Mouse (Mus musculus) hindbrain, embryonic 11.5 days (tissue): ENCODE measurements around the gene Shb. TPM values are rescaled to one million over a fixed set of nuclear protein-coding genes. Genes with fewer than 3 reads are reported as not detected.
A peak's percentile ranks its signal among the peaks of the same experiment; 100 is the strongest.

ENCODE experiments used
- ATAC-seq: fragments of 200-750 bp; cut with Nextera tagmentation; 2 replicates; pipeline ENCODE4 v1.8.0; 2017; ENCODE audit warnings: mild to moderate bottlenecking, moderate TSS enrichment, moderate library complexity; ENCODE audit not compliant: low FRiP score
- DNase-seq: peaks from one replicate; pipeline ENCODE4 v3.0.0-alpha.2; 2015; ENCODE audit warnings: low spot score
- H3K27ac ChIP-seq: fragments of 300-500 bp; sonication (generic); 2 replicates; pipeline ENCODE4 v1.5.1; 2014; ENCODE audit warnings: mild to moderate bottlenecking, low read depth, low read length
- H3K27me3 ChIP-seq: fragments of 300-500 bp; sonication (generic); 2 replicates; pipeline ENCODE4 v1.6.1; 2014; ENCODE audit warnings: mild to moderate bottlenecking, low read length, moderate library complexity, mixed read lengths; ENCODE audit not compliant: control insufficient read depth, insufficient read depth
- H3K36me3 ChIP-seq: fragments of 300-500 bp; sonication (generic); 2 replicates; pipeline ENCODE4 v1.6.1; 2014; ENCODE audit warnings: mild to moderate bottlenecking, low read length, moderate library complexity, mixed read lengths; ENCODE audit not compliant: control insufficient read depth, insufficient read depth
- H3K4me1 ChIP-seq: fragments of 300-500 bp; sonication (generic); replicated peaks from 2 replicates; pipeline ENCODE4 v1.6.1; 2014; ENCODE audit warnings: low read length, mixed read lengths; ENCODE audit not compliant: control insufficient read depth, insufficient read depth
- H3K4me2 ChIP-seq: fragments of 300-500 bp; sonication (generic); replicated peaks from 2 replicates; pipeline ENCODE4 v1.6.1; 2014; ENCODE audit warnings: mild to moderate bottlenecking, low read depth, low read length
- H3K4me3 ChIP-seq: fragments of 300-500 bp; sonication (generic); 2 replicates; pipeline ENCODE4 v1.5.1; 2014; ENCODE audit warnings: low read depth, low read length
- H3K9ac ChIP-seq: fragments of 300-500 bp; sonication (generic); 2 replicates; pipeline ENCODE4 v1.6.1; 2014; ENCODE audit warnings: low read depth, low read length
- H3K9me3 ChIP-seq: fragments of 300-500 bp; sonication (generic); 2 replicates; pipeline ENCODE4 v1.6.1; 2016; ENCODE audit warnings: low read length; ENCODE audit not compliant: control insufficient read depth
- WGBS: fragments of 180-500 bp; shearing (Covaris S2); extraction: QIAGEN DNeasy Blood & Tissue Kit; methylation state at CpG from one replicate; pipeline ENCODE4 v1.1.7; 2014; 5-methylcytosine and 5-hydroxymethylcytosine counted together
- polyA plus RNA-seq: library from polyadenylated mRNA; unstranded; fragments of >200 nt; fragmentation: Nextera tagmentation; extraction: Ambion mirVana; gene quantifications from 2 replicates; pipeline ENCODE4 v1.2.1, GENCODE M21; 2014

The Shb gene
- polyA plus RNA-seq, 1 experiment from 2014 or later: 4.2 TPM

DNA sequence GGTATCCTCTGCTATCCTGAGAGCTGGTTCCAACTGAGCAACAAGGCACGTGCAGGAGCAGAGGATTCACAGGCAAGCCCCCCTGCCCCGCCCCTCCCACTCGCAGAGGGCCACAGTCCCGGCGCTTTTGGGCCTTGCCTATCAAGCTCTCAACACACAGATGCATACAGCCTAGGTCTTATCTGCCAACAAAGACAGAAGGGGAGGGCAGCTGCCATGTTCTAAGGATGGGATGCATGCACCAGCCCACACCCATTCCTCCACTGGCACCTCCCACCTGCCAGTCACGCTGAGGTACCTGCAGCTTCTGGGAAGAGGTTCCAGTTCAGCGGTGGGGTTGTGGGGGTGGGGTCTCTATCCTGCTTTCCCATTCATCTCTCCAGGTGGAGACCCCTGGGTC is 39.2 kb downstream of the Shb start:
- H3K4me3 ChIP-seq: no peak overlapping the region
- no peaks in the 10 kb centered on the region for H3K36me3 ChIP-seq
- no peak for ATAC-seq
- no peak overlapping the region for H3K27ac ChIP-seq
- no peak overlapping the region for H3K9ac ChIP-seq
- 13% methylated on average over 7 of the region's 7 CpGs for WGBS
- H3K9me3 ChIP-seq: no peaks in the 10 kb centered on the region
- no peak for DNase-seq
- no peak overlapping the region for H3K4me2 ChIP-seq
- no peaks in the 10 kb centered on the region for H3K27me3 ChIP-seq
- H3K4me1 ChIP-seq: peaks cover 55% of the 10 kb centered on the region

DNA sequence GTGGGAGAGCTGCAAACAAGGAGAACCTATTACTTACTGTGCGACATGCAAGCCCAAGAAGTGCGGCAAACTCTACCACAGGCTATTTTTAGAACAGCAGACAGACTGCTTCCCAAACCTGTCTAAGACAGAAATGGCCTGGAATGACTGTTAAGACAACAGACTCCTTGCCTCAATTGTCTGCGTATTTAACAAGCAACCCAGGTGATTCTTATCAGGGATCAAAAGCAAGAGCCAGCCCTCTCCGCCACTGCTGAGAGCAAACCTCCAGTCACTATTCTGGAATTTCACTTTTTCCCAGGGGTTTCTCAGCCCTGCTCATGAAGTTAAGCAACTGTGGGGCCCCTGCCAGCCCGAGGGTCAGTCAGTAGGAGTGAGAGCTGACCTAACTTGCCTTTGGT is 39.6 kb downstream of the Shb start:
- no peak overlapping the region for H3K27ac ChIP-seq
- no peak overlapping the region for H3K9ac ChIP-seq
- peaks cover 51% of the 10 kb centered on the region for H3K4me1 ChIP-seq
- H3K36me3 ChIP-seq: no peaks in the 10 kb centered on the region
- WGBS: 42% methylated on average over 5 of the region's 5 CpGs
- no peak for DNase-seq
- no peak overlapping the region for H3K4me3 ChIP-seq
- no peaks in the 10 kb centered on the region for H3K27me3 ChIP-seq
- no peaks in the 10 kb centered on the region for H3K9me3 ChIP-seq
- no peak overlapping the region for H3K4me2 ChIP-seq
- no peak for ATAC-seq

DNA sequence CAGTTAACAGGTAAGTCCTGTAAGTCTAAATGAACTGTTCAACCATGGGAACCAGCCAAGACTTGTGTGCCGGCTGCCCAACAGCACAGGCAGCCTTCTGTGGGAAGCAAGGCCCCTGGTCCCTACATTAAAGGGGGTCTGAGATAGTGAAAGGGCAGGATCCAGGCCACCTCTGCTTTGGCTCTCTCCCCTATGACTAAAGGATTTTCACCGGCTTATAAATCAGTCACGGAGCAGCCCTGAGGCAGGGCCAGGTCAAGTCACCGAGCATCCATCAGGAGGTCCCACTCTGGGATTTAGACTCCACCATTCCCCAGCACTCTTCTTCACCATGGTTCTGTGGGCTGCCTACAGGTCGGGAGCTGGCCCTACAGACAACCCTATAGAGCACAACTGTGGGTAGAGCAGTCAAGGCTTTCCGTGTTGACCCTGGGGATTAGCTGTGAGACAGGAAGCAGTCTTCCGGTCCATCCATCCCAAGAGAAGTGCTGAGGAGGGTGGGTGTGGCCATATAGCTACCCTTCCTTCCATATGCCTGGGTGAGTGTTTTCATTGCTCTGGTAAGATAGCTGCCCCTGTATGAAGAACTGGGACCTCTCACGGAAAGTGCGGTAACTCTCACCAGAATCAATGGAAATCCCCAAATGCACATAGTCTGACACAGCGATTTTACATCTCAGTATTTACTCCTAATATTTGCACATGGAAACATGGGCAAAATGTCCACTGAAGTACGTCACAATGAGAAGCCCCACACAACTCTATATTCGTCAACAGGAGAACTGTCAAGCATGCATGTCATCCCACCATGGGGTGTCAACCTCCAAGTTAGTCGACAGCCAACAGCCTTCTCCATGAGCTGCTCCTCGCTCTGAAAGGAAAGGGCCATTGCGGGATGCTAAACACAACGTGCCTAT is 40.3 kb downstream of the Shb start:
- 41% methylated on average over 16 of the region's 16 CpGs for WGBS
- Histone ChIP-seq H3K27ac (no peak overlapping the region), H3K27me3 (0 out of 2 replicates have a peak, but pooled peaks cover 2% of the 10 kb centered on the region), H3K9ac (no peak overlapping the region), H3K9me3 (no peaks in the 10 kb centered on the region), H3K36me3 (no peaks in the 10 kb centered on the region), H3K4me1 (peaks cover 49% of the 10 kb centered on the region), H3K4me3 (no peak overlapping the region), H3K4me2 (no peak overlapping the region)
- peak; percentile 40 for DNase-seq
- no peak for ATAC-seq

DNA sequence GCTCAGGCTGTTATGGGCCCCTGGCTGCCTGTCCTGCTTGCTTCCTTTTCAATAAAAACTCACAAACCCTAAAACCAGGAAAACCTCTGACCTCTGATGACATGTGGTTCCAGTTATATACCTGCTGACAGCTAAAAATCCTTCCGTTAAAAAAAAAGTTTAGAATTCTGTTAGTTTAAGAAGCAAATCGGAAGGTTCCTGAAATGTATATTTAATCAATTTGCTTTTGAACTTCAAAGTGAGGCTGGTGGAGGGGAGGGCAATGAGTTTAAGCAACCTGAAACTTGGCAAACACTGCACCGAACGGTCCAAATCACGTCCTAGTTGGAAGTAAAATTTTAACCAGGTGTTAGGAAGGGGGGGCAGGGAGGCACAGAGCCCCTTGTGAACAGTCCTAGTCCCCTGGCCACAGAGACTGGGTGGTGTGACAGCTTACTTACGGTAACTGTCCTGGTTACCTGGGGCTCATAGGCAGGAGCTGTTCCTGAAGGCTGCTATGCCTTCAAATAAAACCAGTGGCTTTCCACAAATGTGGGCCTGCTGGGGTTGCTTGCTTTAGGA is 41.1 kb downstream of the Shb start:
- H3K9ac ChIP-seq: no peak overlapping the region
- ATAC-seq (no peak), DNase-seq (no peak)
- 0 out of 2 replicates have a peak, but pooled peaks cover 2% of the 10 kb centered on the region for H3K27me3 ChIP-seq
- H3K4me1 ChIP-seq: peaks cover 49% of the 10 kb centered on the region
- H3K4me3 ChIP-seq: no peak overlapping the region
- H3K9me3 ChIP-seq: no peaks in the 10 kb centered on the region
- peak overlapping the region; percentile 71; the same call in 1 of the 2 replicates for H3K27ac ChIP-seq
- no peaks in the 10 kb centered on the region for H3K36me3 ChIP-seq
- H3K4me2 ChIP-seq: no peak overlapping the region
- WGBS: 22% methylated on average over 6 of the region's 6 CpGs

DNA sequence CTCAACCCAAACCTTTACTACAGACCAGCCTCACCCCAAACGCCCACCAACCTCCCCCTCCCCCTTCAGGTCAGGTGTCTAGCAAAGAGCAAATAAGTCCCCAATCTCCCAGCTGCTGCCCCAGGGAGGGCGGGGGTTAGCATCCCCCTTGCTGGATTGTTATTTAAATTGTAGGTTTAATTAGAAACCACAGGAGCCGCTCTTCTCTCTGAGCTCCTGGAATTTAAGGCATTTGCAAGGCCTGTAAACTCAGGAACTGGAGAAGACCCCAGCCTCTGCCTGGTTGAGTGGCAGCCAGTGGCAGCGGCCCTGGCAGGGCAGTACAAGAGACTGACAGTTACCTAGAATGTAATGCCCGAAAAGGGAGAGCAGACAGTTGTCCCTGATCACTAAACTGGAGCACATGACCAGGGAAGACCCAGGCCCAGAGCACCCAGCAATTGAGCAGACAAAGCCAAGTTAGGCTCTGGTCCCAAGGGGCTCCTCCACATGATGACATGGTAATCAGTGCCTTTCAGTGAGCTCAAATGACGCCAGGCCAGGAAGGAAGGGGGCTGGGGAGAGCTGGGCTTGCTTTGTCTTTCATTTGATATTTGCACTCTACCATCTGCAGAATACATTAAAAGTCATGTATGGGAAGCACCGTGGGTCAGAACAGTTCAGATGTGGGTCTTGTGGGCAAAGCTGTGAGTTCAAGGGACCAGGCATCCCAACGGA is 42.1 kb downstream of the Shb start:
- Histone ChIP-seq H3K9me3 (no peaks in the 10 kb centered on the region), H3K27me3 (0 out of 2 replicates have a peak, but pooled peaks cover 2% of the 10 kb centered on the region), H3K4me1 (peaks cover 48% of the 10 kb centered on the region), H3K27ac (peak overlapping the region; percentile 71), H3K36me3 (no peaks in the 10 kb centered on the region), H3K4me3 (no peak overlapping the region), H3K4me2 (0 out of 2 replicates have a peak overlapping the region, but pooled peaks have one; percentile 12), H3K9ac (no peak overlapping the region)
- ATAC-seq (peak; percentile 71), DNase-seq (peak; percentile 74)
- WGBS: under 1% methylated on average over 8 of the region's 8 CpGs

DNA sequence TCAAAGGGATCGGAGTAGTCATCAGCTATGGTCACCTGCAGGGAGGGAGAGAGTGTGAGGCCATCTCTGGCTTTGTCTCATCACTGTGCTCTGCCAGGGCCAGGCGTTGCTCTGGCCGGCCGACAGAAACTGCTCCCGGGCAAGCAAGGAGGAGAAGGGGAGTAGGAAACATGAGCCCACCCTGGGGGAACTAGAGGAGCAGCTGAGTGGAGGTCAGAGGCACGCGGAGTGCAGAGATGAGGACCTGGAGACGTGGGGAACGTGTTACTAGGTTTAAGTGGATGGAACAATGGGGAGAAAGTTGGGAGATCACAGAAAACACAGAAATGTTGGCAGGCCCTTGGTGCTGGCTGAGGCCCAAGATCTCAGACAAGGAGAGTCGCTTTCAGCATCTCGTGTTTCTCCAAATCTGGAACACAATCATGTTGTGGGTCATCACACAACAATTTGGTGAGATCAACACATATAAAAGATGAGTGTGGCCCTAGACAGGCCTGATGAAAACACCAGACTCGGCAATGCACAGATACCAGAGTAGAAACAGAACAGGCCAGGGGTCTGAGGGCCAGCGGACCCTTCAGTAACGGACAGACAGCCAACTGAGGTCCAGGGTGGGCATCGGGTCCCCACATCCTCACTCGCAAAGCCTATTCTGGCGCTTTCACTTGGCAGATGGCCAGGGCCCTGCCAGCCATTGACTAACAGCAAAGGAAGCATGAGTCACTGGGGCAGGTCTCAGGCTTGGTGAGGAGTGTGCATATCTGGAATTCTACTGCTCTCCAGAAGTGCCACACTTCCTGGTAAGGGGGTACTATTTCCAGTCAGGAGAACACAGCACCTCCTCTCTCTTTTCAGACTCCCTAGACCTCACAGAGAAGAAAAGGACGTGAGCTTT is 42.9 kb downstream of the Shb start:
- H3K4me1 ChIP-seq: peaks cover 47% of the 10 kb centered on the region
- peak; percentile 56 for DNase-seq
- 0 out of 2 replicates have a peak overlapping the region, but pooled peaks have one; percentile 12 for H3K4me2 ChIP-seq
- H3K27ac ChIP-seq: peak overlapping the region; percentile 71
- no peak; the same call in 1 of the 2 replicates for ATAC-seq
- H3K4me3 ChIP-seq: no peak overlapping the region
- no peaks in the 10 kb centered on the region for H3K9me3 ChIP-seq
- H3K9ac ChIP-seq: peak overlapping the region; percentile 23; the same call in 1 of the 2 replicates
- 24% methylated on average over 18 of the region's 18 CpGs for WGBS
- no peaks in the 10 kb centered on the region for H3K36me3 ChIP-seq
- 0 out of 2 replicates have a peak, but pooled peaks cover 2% of the 10 kb centered on the region for H3K27me3 ChIP-seq

DNA sequence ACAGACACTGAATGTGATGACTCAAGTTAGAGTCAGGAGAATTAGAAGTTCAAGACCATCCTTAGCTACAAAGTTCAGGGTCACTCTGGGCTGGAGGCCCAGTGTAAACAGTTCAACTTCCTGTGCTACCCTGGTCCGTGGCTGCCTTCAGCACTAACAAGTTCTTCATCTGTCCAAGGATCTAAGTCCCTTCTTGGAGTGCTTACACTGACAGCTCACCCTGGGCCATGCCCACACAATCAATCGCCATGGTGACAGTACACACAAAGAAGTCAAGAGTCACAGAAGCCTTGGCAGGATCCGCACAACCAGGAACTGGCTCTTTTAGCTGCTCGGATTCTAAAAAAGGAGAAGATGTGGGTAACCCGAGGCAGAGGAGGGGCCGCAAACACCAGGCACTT is 44.6 kb downstream of the Shb start:
- Histone ChIP-seq H3K4me1 (peaks cover 42% of the 10 kb centered on the region), H3K27me3 (0 out of 2 replicates have a peak, but pooled peaks cover 2% of the 10 kb centered on the region)
- WGBS: 38% methylated on average over 6 of the region's 6 CpGs

DNA sequence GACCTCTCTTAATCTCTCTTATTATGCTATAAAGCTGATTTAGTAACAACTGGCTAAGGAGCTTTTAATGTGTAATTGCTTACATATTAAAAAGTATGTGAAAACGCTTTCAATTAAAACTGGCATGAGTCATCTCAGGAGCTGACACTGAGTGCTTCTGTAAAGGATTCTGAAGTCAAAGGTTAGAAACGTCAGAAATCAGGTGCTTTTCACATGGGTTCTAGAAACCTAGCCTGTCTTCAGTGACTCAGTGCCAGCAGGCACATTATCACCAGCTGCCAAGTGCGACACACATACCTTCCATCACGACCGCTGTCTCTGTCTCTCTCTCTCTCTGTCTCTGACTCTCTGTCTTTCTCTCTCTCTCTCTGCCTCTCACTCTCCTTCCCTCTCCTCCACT is 47.2 kb downstream of the Shb start:
- no peaks in the 10 kb centered on the region for H3K9me3 ChIP-seq
- H3K9ac ChIP-seq: no peak overlapping the region
- no peak for ATAC-seq
- no peak overlapping the region for H3K27ac ChIP-seq
- 85% methylated on average over 5 of the region's 5 CpGs for WGBS
- 0 out of 2 replicates have a peak, but pooled peaks cover 2% of the 10 kb centered on the region for H3K27me3 ChIP-seq
- no peaks in the 10 kb centered on the region for H3K36me3 ChIP-seq
- no peak overlapping the region for H3K4me3 ChIP-seq
- H3K4me1 ChIP-seq: peaks cover 18% of the 10 kb centered on the region
- H3K4me2 ChIP-seq: no peak overlapping the region
- no peak for DNase-seq

More for the DNA sequence above, 44.6 kb downstream of the Shb start:
- DNase-seq (peak; percentile 37), ATAC-seq (no peak)
- no peak overlapping the region for H3K4me2 ChIP-seq
- H3K4me3 ChIP-seq: no peak overlapping the region
- no peak overlapping the region for H3K27ac ChIP-seq
- no peaks in the 10 kb centered on the region for H3K9me3 ChIP-seq
- no peak overlapping the region for H3K9ac ChIP-seq
- no peaks in the 10 kb centered on the region for H3K36me3 ChIP-seq
